Mouse (Mus musculus) spleen, adult 2 months (tissue): ENCODE results near the gene Tmem170b.

Source experiments
- CTCF ChIP-seq: fragments of 200-500 bp; IDR thresholded peaks from 2 replicates; pipeline ENCODE4 v1.5.1; 2011; ENCODE audit warnings: mild to moderate bottlenecking, inconsistent platforms; ENCODE audit not compliant: insufficient read depth, insufficient read length, insufficient replicate concordance; ENCODE audit errors: extremely low read depth
- POLR2A ChIP-seq: fragments of 200-500 bp; IDR thresholded peaks from 2 replicates; pipeline ENCODE4 v1.6.1; 2011; ENCODE audit warnings: low read depth, low read length, inconsistent platforms

GRCm38 (mm10) chr13:41655576-41656090 lies 49.9 kb downstream of the Tmem170b start:
- no peak for TF ChIP-seq CTCF
- no peak for TF ChIP-seq POLR2A
